Mouse (Mus musculus) left cerebral cortex, adult 11 months (tissue): ENCODE measurements around the gene Casz1.
A peak's percentile ranks its signal among the peaks of the same experiment; 100 is the strongest.

Experiments
- DNase-seq: peaks from one replicate; pipeline ENCODE4 v3.0.0; 2022; ENCODE audit warnings: low spot score

The Casz1 gene

GRCm38 (mm10) chr4:148936727-148937126 lies 132.5 kb downstream of the Casz1 start:
- no peak for DNase-seq

DNA sequence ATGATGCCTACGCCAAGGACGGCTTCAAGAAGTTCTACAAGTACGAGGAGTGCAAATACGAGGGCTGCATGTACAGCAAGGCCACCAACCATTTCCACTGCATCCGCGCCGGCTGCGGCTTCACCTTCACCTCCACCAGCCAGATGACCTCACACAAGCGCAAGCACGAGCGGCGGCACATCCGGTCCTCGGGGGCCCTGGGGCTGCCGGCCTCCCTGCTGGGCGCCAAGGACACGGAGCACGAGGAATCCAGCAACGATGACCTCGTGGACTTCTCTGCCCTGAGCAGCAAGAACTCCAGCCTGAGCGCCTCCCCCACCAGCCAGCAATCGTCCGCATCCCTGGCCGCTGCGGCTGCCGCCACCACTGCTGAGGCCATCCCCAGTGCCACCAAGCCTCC lies 134.3 kb downstream of the Casz1 start:
- no peak for DNase-seq

- DNase-seq, result no peak
Observed at GRCm38 (mm10) chr4:148940674-148941211, 136.5 kb downstream of the Casz1 start.

- no peak for DNase-seq
Observed at GRCm38 (mm10) chr4:148941321-148941720, 137.1 kb downstream of the Casz1 start.

GRCm38 (mm10) chr4:148943099-148943498 lies 138.9 kb downstream of the Casz1 start:
- no peak for DNase-seq

DNA sequence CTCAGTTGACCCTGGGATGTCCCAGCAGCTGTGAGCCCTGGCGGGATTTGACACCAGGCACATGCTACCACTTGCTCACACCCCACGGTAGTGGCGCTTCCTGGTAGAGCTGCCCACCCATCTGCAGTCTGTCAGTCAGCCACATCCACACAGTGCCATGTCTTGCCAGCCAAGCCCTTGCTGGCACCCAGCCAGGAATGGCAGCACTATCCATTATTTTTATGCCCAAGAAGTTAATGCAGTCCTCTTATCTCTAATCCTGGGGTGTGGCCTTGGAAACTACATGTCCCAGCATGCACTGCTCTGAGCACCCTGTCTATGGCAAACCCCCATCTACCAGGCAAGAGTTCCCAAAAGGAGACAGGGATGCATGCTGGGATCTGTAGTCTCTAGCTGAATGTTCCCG lies 141.2 kb downstream of the Casz1 start:
- DNase-seq, result peak; percentile 39

GRCm38 (mm10) chr4:148946071-148946470 lies 141.8 kb downstream of the Casz1 start:
- no peak for DNase-seq

DNA sequence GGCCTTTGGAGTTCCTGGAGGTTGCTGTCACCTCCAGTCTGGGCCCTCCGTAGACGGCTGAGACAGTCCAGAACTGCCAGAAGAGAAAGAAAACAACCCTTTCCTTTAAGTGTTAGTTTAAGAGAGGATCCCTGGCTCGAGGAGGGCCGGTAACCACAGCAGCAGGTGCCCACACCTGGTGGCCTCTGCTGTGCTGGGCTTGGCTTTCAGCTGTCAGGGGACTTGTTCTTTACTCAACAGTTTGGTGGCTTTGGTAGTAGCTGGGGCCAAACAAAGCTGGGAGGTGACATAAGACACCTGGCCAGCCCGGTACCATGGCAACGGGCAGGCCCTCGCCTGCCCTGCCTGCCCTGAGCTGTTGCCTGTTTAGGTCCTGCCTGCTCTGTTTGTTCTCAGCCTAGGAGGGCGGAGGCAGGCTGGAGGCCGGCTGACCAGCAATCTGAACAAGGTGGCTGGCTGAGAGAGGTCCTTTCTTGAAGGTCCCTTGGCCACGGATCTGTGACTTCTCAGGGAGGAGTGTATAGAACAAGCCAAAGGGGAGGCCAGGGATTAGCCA lies 143.7 kb downstream of the Casz1 start:
- no peak for DNase-seq

DNA sequence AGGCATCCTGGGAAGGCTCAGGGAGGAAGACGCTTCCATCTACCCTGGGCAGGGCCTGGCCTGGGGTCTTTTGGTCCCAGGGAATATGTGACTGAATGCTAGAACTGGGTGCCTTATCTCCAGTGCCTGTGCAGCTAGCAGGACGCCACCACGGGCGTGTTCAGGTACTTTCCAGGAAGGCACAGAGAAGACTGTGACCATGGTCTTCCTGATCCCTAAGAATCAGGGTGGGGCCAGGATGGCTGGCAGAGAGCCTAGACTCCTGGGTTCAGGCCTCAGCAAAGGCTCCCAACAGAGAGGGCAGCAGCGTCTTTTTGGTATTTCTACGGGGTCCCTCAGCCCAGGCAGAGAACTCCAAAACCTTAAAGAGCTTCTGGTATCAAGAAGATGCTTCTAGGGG lies 146.3 kb downstream of the Casz1 start:
- DNase-seq, result no peak

- DNase-seq, result no peak
Observed at GRCm38 (mm10) chr4:148950932-148951650, 146.9 kb downstream of the Casz1 start.

- no peak for DNase-seq
Observed at GRCm38 (mm10) chr4:148951821-148952291, 147.6 kb downstream of the Casz1 start.

DNA sequence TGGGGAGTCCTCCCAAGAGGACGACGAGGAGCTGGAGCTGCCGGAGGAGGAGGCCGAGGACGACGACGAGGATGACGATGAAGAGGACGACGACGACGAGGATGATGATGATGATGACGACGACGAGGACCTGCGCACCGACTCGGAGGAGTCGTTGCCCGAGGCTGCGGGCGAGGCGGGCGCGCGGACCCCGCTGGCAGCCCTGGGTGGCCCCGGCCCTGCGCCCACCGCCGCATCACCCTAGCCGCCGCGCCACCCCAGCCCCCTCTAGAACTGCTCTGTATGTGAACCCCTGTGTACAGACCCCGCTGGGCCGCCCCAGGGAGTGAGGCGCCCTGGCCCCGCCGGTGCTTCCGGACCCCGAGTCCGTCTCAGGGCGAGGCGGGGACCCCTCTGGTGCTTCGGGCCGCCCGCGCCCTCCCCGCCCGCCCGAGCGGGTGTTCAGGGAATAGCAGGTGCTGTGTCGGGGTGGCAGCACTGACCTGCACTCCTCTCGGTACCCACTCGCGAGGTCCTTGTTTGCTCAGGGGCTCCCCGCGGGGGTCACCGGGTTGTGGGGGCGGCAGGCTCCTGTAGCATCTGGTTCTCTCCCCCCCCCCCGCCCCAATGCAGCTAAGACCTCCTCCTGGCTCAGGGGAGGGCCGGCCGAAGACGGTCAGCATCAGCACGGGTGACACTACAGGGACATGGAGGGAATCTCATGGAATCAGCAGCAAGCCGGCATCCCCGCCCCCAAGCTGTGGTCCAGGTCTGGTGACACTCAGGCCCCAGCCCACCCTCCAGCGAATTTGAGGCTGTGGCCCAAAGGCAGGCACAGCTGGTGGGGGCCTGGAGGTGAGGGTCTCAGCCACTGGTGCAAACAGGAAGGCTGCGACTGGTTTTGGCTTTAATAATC lies 148.3 kb downstream of the Casz1 start:
- DNase-seq, result no peak

DNA sequence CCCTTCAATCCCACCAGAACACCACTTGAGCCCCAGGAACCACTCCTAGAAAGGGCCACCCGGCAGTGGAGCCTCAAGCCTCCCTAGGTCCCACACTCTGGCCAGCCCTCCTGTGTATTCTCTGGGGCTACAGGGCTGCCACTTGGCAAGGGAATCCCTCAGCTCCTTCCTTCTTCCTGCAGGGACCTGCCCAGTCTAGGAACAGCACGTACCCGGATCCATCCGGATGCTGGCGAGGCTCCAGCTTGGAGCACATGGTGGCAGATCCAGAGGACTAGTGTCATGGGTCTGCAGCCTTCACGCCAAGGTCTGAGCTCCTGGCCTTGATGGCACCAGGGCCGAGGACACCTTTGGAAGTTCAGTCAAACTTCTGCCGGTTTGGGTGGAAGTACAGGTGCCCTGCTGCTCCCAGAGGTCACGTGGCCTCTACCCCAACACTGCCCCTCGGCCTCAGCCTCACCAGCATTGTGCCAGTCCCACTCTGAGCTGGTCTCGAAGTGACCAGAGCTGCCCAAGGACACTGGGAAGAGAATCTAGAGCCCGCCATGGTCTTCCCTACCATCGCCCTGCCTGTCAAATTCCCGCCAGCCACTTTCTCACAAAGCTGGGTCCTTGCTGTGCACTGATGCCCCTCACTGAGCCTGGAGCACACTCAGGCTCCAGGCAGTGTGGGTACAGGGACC lies 151.0 kb downstream of the Casz1 start:
- no peak for DNase-seq

GRCm38 (mm10) chr4:148960011-148960410 lies 155.8 kb downstream of the Casz1 start:
- no peak for DNase-seq

- DNase-seq, result no peak
Observed at GRCm38 (mm10) chr4:148961081-148961480, 156.9 kb downstream of the Casz1 start.

- no peak for DNase-seq
Observed at GRCm38 (mm10) chr4:148962096-148962495, 157.9 kb downstream of the Casz1 start.

DNA sequence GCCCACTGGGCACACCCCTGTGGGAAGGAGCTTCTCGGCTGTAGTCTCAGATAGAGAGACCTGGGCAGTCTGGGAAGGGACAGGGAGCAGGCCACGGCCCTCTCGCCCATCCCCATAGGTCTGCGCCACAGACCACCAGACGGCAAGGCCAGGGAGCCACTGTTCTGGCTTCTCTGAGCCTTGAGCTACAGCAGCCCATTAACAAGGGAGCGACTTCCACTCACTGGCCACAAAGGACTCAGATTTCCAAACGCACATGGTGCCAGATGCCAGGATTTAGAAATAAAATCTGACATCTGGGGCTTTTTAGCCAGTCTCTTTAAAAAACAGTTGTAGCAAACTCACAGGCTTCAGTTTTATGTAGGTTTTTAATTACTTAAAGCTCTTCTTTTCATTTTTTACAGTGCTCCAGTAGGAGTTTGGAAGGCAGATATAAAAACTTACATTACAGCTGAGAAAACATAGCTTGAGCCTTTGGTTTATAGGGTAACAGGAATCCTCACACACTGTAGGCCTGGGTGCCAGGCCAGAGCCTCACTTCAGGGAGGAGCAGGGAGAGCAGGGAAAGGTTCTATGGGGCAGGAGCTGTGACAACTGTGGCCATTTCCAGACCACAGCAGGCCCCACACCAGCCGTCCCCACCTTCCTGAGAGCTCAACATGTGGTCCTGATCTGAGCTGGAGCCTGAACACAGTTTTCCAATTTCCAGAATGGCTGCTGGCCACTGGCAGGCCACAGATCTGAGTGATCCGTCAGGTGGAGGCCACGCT lies 160.5 kb downstream of the Casz1 start:
- DNase-seq, result no peak

DNA sequence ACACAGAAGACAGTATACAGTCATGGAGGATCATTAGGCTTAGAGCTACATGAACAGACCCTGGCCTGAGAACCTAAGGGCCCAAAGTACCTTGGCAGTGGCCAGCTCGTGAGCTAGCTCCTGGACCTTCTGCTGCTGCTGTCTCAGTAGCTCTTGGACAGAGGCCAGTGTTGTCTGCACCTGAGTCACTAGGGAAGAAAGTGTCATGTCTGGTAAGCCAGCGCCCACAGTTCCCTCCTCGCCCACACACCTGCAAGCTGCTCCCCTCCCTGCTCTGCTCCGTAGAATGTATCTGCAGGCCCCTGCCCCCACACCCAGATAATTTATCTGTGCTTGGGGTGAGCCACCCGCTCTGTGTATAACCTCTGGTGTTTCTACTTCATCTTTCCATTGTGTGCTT lies 161.9 kb downstream of the Casz1 start:
- peak; percentile 34 for DNase-seq

DNA sequence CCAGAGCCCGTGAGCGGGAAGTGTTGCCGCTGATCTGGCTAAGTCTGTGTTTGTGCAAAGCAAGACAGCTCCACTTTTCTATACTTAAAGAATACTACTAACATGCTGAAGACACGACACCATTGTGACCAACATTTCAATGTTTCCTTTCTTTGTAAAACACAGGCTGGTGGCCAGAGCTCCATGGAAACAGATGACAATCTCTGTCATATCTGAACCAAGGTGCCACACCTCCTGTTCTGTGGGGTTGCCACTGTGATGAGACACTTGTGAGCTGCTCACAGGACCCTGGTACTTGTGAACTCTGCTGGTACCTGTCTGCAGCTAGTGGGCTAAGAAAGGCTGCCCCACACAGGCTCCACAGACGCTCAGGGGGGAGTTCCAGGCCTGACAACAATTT lies 164.6 kb downstream of the Casz1 start:
- no peak for DNase-seq

- DNase-seq, result no peak
Observed at GRCm38 (mm10) chr4:148969610-148970009, 165.4 kb downstream of the Casz1 start.

DNA sequence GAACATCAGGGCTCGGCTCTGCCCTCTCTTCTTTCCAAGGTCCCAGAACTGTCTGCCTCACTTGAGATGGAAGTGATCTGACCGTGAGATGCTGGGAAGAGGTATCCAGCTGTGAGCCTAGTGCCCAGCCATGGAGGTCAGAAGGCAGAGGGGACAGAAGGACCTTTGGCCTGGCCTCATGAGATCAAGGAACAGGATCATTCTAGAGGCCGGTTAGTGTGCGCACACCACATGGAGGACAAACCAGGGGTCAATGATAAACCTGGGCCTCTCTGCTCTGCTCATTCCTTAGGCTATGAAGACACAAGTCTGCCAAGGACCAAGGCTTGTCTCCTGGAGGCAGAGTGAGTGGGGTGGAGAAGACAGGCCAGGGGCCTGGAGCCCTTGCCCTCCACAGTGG lies 166.5 kb downstream of the Casz1 start:
- DNase-seq, result no peak
